Mouse (Mus musculus): Measurements from ENCODE around the gene Pdgfb. TPM values are rescaled to one million over a fixed set of nuclear protein-coding genes. Genes with fewer than 3 reads are reported as not detected.

Gene Pdgfb
- total and polyA plus RNA-seq, 3 experiments, result 0.23 to 0.72 TPM; not detected in 1

GRCm38 (mm10) chr15:79980716-79981115 is 34.1 kb downstream of the Pdgfb start:
- Histone ChIP-seq H3K27ac (ENCODE audit: control insufficient read depth, low read depth, low read length) (no peak overlapping the region), H3K9me3 (replicated peaks; ENCODE audit: insufficient read depth, low read length) (no peaks in the 10 kb centered on the region), H3K4me1 (ENCODE audit: control insufficient read depth in 1 of 2, insufficient read depth in 2 of 2, low read length in 2 of 2) (no peaks in the 10 kb centered on the region), H3K36me3 (ENCODE audit: control insufficient read depth in 1 of 2, insufficient read depth in 2 of 2, low read length in 2 of 2) (no peaks in the 10 kb centered on the region), H3K4me3 (ENCODE audit: control insufficient read depth in 1 of 2, insufficient read depth in 1 of 2, low read depth in 2 of 2, low read length in 2 of 2) (no peak overlapping the region), H3K9ac (ENCODE audit: control insufficient read depth, low read depth, low read length, poor library complexity, severe bottlenecking) (no peak overlapping the region), H3K79me2 (ENCODE audit: control insufficient read depth, insufficient read depth, low read length, poor library complexity) (no peaks in the 10 kb centered on the region), H3K27me3 (ENCODE audit: control insufficient read depth in 1 of 2, insufficient read depth in 2 of 2, low read length in 2 of 2) (no peaks in the 10 kb centered on the region; a peak in 1 of 4 replicates)
- DNase-seq (ENCODE audit: low read depth, low spot score), result no peak
- TF ChIP-seq RAD21 (IDR thresholded peaks at IDR 0.05; ENCODE audit: low read depth, low read length), result no peak
- no peak for TF ChIP-seq USF1 (IDR thresholded peaks at IDR 0.05; ENCODE audit: low read depth, low read length)
- no peak for TF ChIP-seq MYB (IDR thresholded peaks at IDR 0.05; ENCODE audit: low read depth, low read length)
- TF ChIP-seq CHD2 (IDR thresholded peaks at IDR 0.05; ENCODE audit: low read length), result no peak
- TF ChIP-seq MYC (IDR thresholded peaks at IDR 0.05; ENCODE audit: low read depth, low read length), result no peak
- no peak for TF ChIP-seq RCOR1 (IDR thresholded peaks at IDR 0.05; ENCODE audit: low read depth, low read length)
- TF ChIP-seq GABPA (IDR thresholded peaks at IDR 0.05; ENCODE audit: low read depth, low read length), result no peak

GRCm38 (mm10) chr15:79972186-79972585 is 42.6 kb downstream of the Pdgfb start:
- TF ChIP-seq POLR2AphosphoS2 (IDR thresholded peaks at IDR 0.05; ENCODE audit: low read length), result no peak
- no peak for TF ChIP-seq ZC3H11A (IDR thresholded peaks at IDR 0.05; ENCODE audit: low read depth, low read length)
- TF ChIP-seq GABPA (IDR thresholded peaks at IDR 0.05; ENCODE audit: low read depth, low read length), result no peak
- TF ChIP-seq TCF12 (IDR thresholded peaks at IDR 0.05; ENCODE audit: low read depth, low read length), result no peak
- no peak for TF ChIP-seq CHD2 (IDR thresholded peaks at IDR 0.05; ENCODE audit: low read length)
- TF ChIP-seq MAZ (IDR thresholded peaks at IDR 0.05; ENCODE audit: low read depth, low read length), result no peak
- no peak for TF ChIP-seq JUND (IDR thresholded peaks at IDR 0.05; ENCODE audit: low read depth, low read length)
- no peak for TF ChIP-seq USF2 (IDR thresholded peaks at IDR 0.05; ENCODE audit: borderline replicate concordance in 1 of 2, insufficient read depth in 1 of 2, low read depth in 1 of 2, low read length in 2 of 2)
- TF ChIP-seq MXI1 (IDR thresholded peaks at IDR 0.05; ENCODE audit: low read depth, low read length), result no peak
- TF ChIP-seq CHD1 (IDR thresholded peaks at IDR 0.05; ENCODE audit: low read depth, low read length), result no peak
- Histone ChIP-seq H3K79me2 (ENCODE audit: control insufficient read depth, insufficient read depth, low read length, poor library complexity) (no peaks in the 10 kb centered on the region), H3K4me3 (ENCODE audit: control insufficient read depth in 1 of 2, insufficient read depth in 1 of 2, low read depth in 2 of 2, low read length in 2 of 2) (no peak overlapping the region), H3K9ac (ENCODE audit: control insufficient read depth, low read depth, low read length, poor library complexity, severe bottlenecking) (no peak overlapping the region), H3K27ac (ENCODE audit: control insufficient read depth, low read depth, low read length) (no peak overlapping the region), H3K4me1 (ENCODE audit: control insufficient read depth in 1 of 2, insufficient read depth in 2 of 2, low read length in 2 of 2) (no peaks in the 10 kb centered on the region), H3K27me3 (ENCODE audit: control insufficient read depth in 1 of 2, insufficient read depth in 2 of 2, low read length in 2 of 2) (0 out of 4 replicates have a peak, but pooled peaks cover 0 to 2% of the 10 kb centered on the region in 2 experiments), H3K36me3 (ENCODE audit: control insufficient read depth in 1 of 2, insufficient read depth in 2 of 2, low read length in 2 of 2) (no peaks in the 10 kb centered on the region), H3K9me3 (replicated peaks; ENCODE audit: insufficient read depth, low read length) (no peaks in the 10 kb centered on the region)
- no peak for DNase-seq (ENCODE audit: low read depth, low spot score)

GRCm38 (mm10) chr15:79970940-79971339 is 43.8 kb downstream of the Pdgfb start, which contains the start of gene Cbx7:
Gene Cbx7, minus strand, starts transcription at chr15:79971119.
- H3K27me3 ChIP-seq (ENCODE audit: control insufficient read depth in 1 of 2, insufficient read depth in 2 of 2, low read length in 2 of 2), result 0 out of 4 replicates have a peak, but pooled peaks cover 0 to 2% of the 10 kb centered on the region in 2 experiments
- no peak for DNase-seq (ENCODE audit: low read depth, low spot score)
- H3K79me2 ChIP-seq (ENCODE audit: control insufficient read depth, insufficient read depth, low read length, poor library complexity), result no peaks in the 10 kb centered on the region
- no peak within 1 kb of the TSS for H3K9ac ChIP-seq (ENCODE audit: control insufficient read depth, low read depth, low read length, poor library complexity, severe bottlenecking)
- H3K4me1 ChIP-seq (ENCODE audit: control insufficient read depth in 1 of 2, insufficient read depth in 2 of 2, low read length in 2 of 2), result no peaks in the 10 kb centered on the region
- no peak within 1 kb of the TSS for H3K27ac ChIP-seq (ENCODE audit: control insufficient read depth, low read depth, low read length)
- no peaks in the 10 kb centered on the region for H3K9me3 ChIP-seq (replicated peaks; ENCODE audit: insufficient read depth, low read length)
- no peak for TF ChIP-seq GATA1 (IDR thresholded peaks at IDR 0.05; ENCODE audit: low read depth, low read length)
- TF ChIP-seq RCOR1 (IDR thresholded peaks at IDR 0.05; ENCODE audit: low read depth, low read length), result no peak
- no peak for TF ChIP-seq BHLHE40 (IDR thresholded peaks at IDR 0.05; ENCODE audit: borderline replicate concordance, low read depth, low read length)
- no peak for TF ChIP-seq MEF2A (IDR thresholded peaks at IDR 0.05; ENCODE audit: extremely low read depth, insufficient replicate concordance, low read depth, low read length, poor library complexity, severe bottlenecking)
- TF ChIP-seq ETS1 (IDR thresholded peaks at IDR 0.05; ENCODE audit: low read depth, low read length), result no peak
- TF ChIP-seq ZKSCAN1 (IDR thresholded peaks at IDR 0.05; ENCODE audit: low read depth, low read length), result no peak
- TF ChIP-seq TCF12 (IDR thresholded peaks at IDR 0.05; ENCODE audit: low read depth, low read length), result no peak
- H3K4me3 ChIP-seq (ENCODE audit: control insufficient read depth in 1 of 2, insufficient read depth in 1 of 2, low read depth in 2 of 2, low read length in 2 of 2), result no peak within 1 kb of the TSS
- H3K36me3 ChIP-seq (ENCODE audit: control insufficient read depth in 1 of 2, insufficient read depth in 2 of 2, low read length in 2 of 2), result no peaks in the 10 kb centered on the region

Data from MEL (cell line).